Mouse (Mus musculus) intestine, postnatal 0 days (tissue): Measurements from ENCODE around the gene Ddx19b. TPM values are rescaled to one million over a fixed set of nuclear protein-coding genes. Genes with fewer than 3 reads are reported as not detected.
"Not testable (repeated sequence)": the region's sequence is repeated elsewhere in the genome, so short reads cannot be mapped to it uniquely, and the experiment has no call there.

Source experiments
- ATAC-seq: fragments of 200-750 bp; cut with Nextera tagmentation; 2 replicates; pipeline ENCODE4 v1.8.0; 2017; ENCODE audit warnings: mild to moderate bottlenecking, moderate TSS enrichment, moderate library complexity
- H3K27ac ChIP-seq: fragments of 300-500 bp; sonication (generic); 2 replicates; pipeline ENCODE4 v1.5.1; 2014; ENCODE audit warnings: mild to moderate bottlenecking, low read depth, low read length, moderate library complexity
- H3K27me3 ChIP-seq: fragments of 300-500 bp; sonication (generic); replicated peaks from 2 replicates; pipeline ENCODE4 v1.6.1; 2014; ENCODE audit warnings: low read length, mixed read lengths; ENCODE audit not compliant: control insufficient read depth, insufficient read depth
- H3K36me3 ChIP-seq: fragments of 300-500 bp; sonication (generic); 2 replicates; pipeline ENCODE4 v1.6.1; 2014; ENCODE audit warnings: mild to moderate bottlenecking, moderate library complexity; ENCODE audit not compliant: control insufficient read depth, insufficient read depth
- H3K4me1 ChIP-seq: fragments of 300-500 bp; sonication (generic); replicated peaks from 2 replicates; pipeline ENCODE4 v1.6.1; 2014; ENCODE audit warnings: antibody characterized with exemption, low read length, mixed read lengths; ENCODE audit not compliant: control insufficient read depth, insufficient read depth
- H3K4me2 ChIP-seq: fragments of 300-500 bp; sonication (generic); replicated peaks from 2 replicates; pipeline ENCODE4 v1.6.1; 2014; ENCODE audit warnings: low read depth, mild to moderate bottlenecking, moderate library complexity
- H3K4me3 ChIP-seq: fragments of 300-500 bp; sonication (generic); 2 replicates; pipeline ENCODE4 v1.5.1; 2014; ENCODE audit warnings: low read depth, low read length
- H3K9ac ChIP-seq: fragments of 300-500 bp; sonication (generic); 2 replicates; pipeline ENCODE4 v1.6.1; 2014; ENCODE audit warnings: mild to moderate bottlenecking, low read depth, low read length
- H3K9me3 ChIP-seq: fragments of 300-500 bp; sonication (generic); 2 replicates; pipeline ENCODE4 v1.6.1; 2016; ENCODE audit warnings: mixed run types; ENCODE audit not compliant: control insufficient read depth
- CTCF ChIP-seq: sonication (generic); IDR thresholded peaks from 2 replicates; pipeline ENCODE4 v1.5.1; 2016; ENCODE audit warnings: low read depth, mild to moderate bottlenecking, control low read depth, antibody characterized with exemption, moderate library complexity
- WGBS: fragments of 180-500 bp; shearing (Covaris S2); extraction: QIAGEN DNeasy Blood & Tissue Kit; methylation state at CpG from one replicate; pipeline ENCODE4 v1.1.7; 2014; 5-methylcytosine and 5-hydroxymethylcytosine counted together
- polyA plus RNA-seq: library from polyadenylated mRNA; unstranded; fragments of >200 nt; fragmentation: Nextera tagmentation; extraction: Ambion mirVana; gene quantifications from 2 replicates; pipeline ENCODE4 v1.2.1, GENCODE M21; 2015

The Ddx19b gene
- polyA plus RNA-seq, 1 experiment from 2014 or later, result 4.5 TPM

- ATAC-seq, result no peak
- Histone ChIP-seq H3K4me1 (peaks cover 2% of the 10 kb centered on the region; the same call in 1 of the 2 replicates), H3K27ac (peak overlapping the region; percentile 81), H3K4me2 (peak overlapping the region; percentile 76), H3K36me3 (peaks cover 16% of the 10 kb centered on the region), H3K27me3 (no peaks in the 10 kb centered on the region), H3K9ac (peak overlapping the region; percentile 74), H3K9me3 (no peaks in the 10 kb centered on the region), H3K4me3 (peak overlapping the region; percentile 84)
- no peak for TF ChIP-seq CTCF
- WGBS, result 34% methylated on average over 16 of the region's 16 CpGs
These were observed 34.7 kb downstream of the Ddx19b start for GRCm38 (mm10) chr8:110996641-110997430.

GRCm38 (mm10) chr8:110990017-110990416, 41.5 kb downstream of the Ddx19b start:
- no peaks in the 10 kb centered on the region for H3K4me1 ChIP-seq
- H3K4me2 ChIP-seq, result no peak overlapping the region
- no peaks in the 10 kb centered on the region for H3K27me3 ChIP-seq
- H3K9ac ChIP-seq, result no peak overlapping the region
- no peaks in the 10 kb centered on the region for H3K9me3 ChIP-seq
- peaks cover 56% of the 10 kb centered on the region for H3K36me3 ChIP-seq
- H3K27ac ChIP-seq, result no peak overlapping the region
- no peak for TF ChIP-seq CTCF
- 94% methylated on average over 9 of the region's 9 CpGs for WGBS
- no peak overlapping the region for H3K4me3 ChIP-seq
- no peak for ATAC-seq

- H3K9me3 ChIP-seq, result no peaks in the 10 kb centered on the region
- no peaks in the 10 kb centered on the region for H3K27me3 ChIP-seq
- no peak overlapping the region for H3K9ac ChIP-seq
- TF ChIP-seq CTCF, result no peak
- H3K4me1 ChIP-seq, result no peaks in the 10 kb centered on the region
- ATAC-seq, result peak; percentile 88
- peaks cover 68% of the 10 kb centered on the region for H3K36me3 ChIP-seq
- H3K27ac ChIP-seq, result 0 out of 2 replicates have a peak overlapping the region, but pooled peaks have one; percentile 15
- peak overlapping the region; percentile 35 for H3K4me2 ChIP-seq
- WGBS, result 47% methylated on average over 8 of the region's 8 CpGs
- no peak overlapping the region for H3K4me3 ChIP-seq
These were observed 43.5 kb downstream of the Ddx19b start for GRCm38 (mm10) chr8:110987805-110988744.

GRCm38 (mm10) chr8:110981304-110981703, 50.2 kb downstream of the Ddx19b start:
- Histone ChIP-seq H3K4me1 (no peaks in the 10 kb centered on the region), H3K27ac (no peak overlapping the region), H3K27me3 (no peaks in the 10 kb centered on the region), H3K4me3 (no peak overlapping the region), H3K9ac (no peak overlapping the region), H3K4me2 (no peak overlapping the region), H3K36me3 (peaks cover 73% of the 10 kb centered on the region), H3K9me3 (no peaks in the 10 kb centered on the region)
- no peak for TF ChIP-seq CTCF
- WGBS, result 90% methylated on average over 2 of the region's 2 CpGs
- no peak for ATAC-seq

- H3K27me3 ChIP-seq, H3K4me2 ChIP-seq, H3K4me3 ChIP-seq, H3K9me3 ChIP-seq, H3K4me1 ChIP-seq, H3K27ac ChIP-seq, H3K9ac ChIP-seq, ATAC-seq: not testable (repeated sequence)
- 66% methylated on average over 2 of the region's 2 CpGs for WGBS
- peaks cover 59% of the 10 kb centered on the region for H3K36me3 ChIP-seq
These were observed 53.6 kb downstream of the Ddx19b start for GRCm38 (mm10) chr8:110977987-110978386.

GRCm38 (mm10) chr8:110976532-110976931, 55.0 kb downstream of the Ddx19b start:
- H3K9me3 ChIP-seq, H3K4me2 ChIP-seq, H3K27me3 ChIP-seq, H3K4me3 ChIP-seq, H3K9ac ChIP-seq, H3K27ac ChIP-seq, ATAC-seq, H3K4me1 ChIP-seq: not testable (repeated sequence)
- 89% methylated on average over 8 of the region's 8 CpGs for WGBS
- peaks cover 45% of the 10 kb centered on the region for H3K36me3 ChIP-seq
